Mouse (Mus musculus) fat pad, adult 2 months (tissue): ENCODE data around the gene Mtmr1.
"Not testable (repeated sequence)": the region's sequence is repeated elsewhere in the genome, so short reads cannot be mapped to it uniquely, and the experiment has no call there.

ENCODE experiments used
- DNase-seq: peaks from one replicate; pipeline ENCODE4 v3.0.0-alpha.2; 2011; ENCODE audit warnings: low read depth, low spot score; ENCODE audit errors: extremely low read depth

Gene Mtmr1

GRCm38 (mm10) chrX:71364554-71364991 lies at the start of gene Mtmr1:
Mtmr1 (plus strand) TSS chrX:71364760.
- DNase-seq: no peak

- DNase-seq: no peak
Measured at GRCm38 (mm10) chrX:71352033-71352432, 12.5 kb upstream of the Mtmr1 start.

- DNase-seq: no peak
Measured at GRCm38 (mm10) chrX:71355331-71355730, 9.2 kb upstream of the Mtmr1 start.

- DNase-seq: not testable (repeated sequence)
Measured at GRCm38 (mm10) chrX:71361793-71362192, 2.8 kb upstream of the Mtmr1 start.

- no peak for DNase-seq
Measured at GRCm38 (mm10) chrX:71364062-71364461, 498 bp upstream of the Mtmr1 start.

GRCm38 (mm10) chrX:71365011-71365410 lies 451 bp downstream of the Mtmr1 start:
- no peak for DNase-seq

GRCm38 (mm10) chrX:71365510-71365909 lies 950 bp downstream of the Mtmr1 start:
- DNase-seq: no peak

GRCm38 (mm10) chrX:71366973-71367372 lies 2.4 kb downstream of the Mtmr1 start:
- no peak for DNase-seq

GRCm38 (mm10) chrX:71376781-71377180 lies 12.2 kb downstream of the Mtmr1 start:
- DNase-seq: no peak

GRCm38 (mm10) chrX:71378435-71378834 lies 13.9 kb downstream of the Mtmr1 start:
- DNase-seq: no peak

GRCm38 (mm10) chrX:71381571-71381970 lies 17.0 kb downstream of the Mtmr1 start:
- no peak for DNase-seq

GRCm38 (mm10) chrX:71396326-71396725 lies 31.8 kb downstream of the Mtmr1 start:
- no peak for DNase-seq

GRCm38 (mm10) chrX:71406290-71406689 lies 41.7 kb downstream of the Mtmr1 start:
- DNase-seq: no peak

GRCm38 (mm10) chrX:71408386-71408785 lies 43.8 kb downstream of the Mtmr1 start:
- DNase-seq: no peak

GRCm38 (mm10) chrX:71412776-71413175 lies 48.2 kb downstream of the Mtmr1 start:
- no peak for DNase-seq

- DNase-seq: no peak
Measured at GRCm38 (mm10) chrX:71413616-71414015, 49.1 kb downstream of the Mtmr1 start.

- DNase-seq: no peak
Measured at GRCm38 (mm10) chrX:71424852-71425251, 60.3 kb downstream of the Mtmr1 start.

- DNase-seq: no peak
Measured at GRCm38 (mm10) chrX:71425746-71426519, 61.4 kb downstream of the Mtmr1 start.

GRCm38 (mm10) chrX:71427491-71427890 lies 62.9 kb downstream of the Mtmr1 start:
- DNase-seq: no peak

- DNase-seq: no peak
Measured at GRCm38 (mm10) chrX:71430900-71431299, 66.3 kb downstream of the Mtmr1 start.

GRCm38 (mm10) chrX:71434448-71434847 lies 69.9 kb downstream of the Mtmr1 start:
- DNase-seq: no peak

GRCm38 (mm10) chrX:71434860-71435259 lies 70.3 kb downstream of the Mtmr1 start:
- DNase-seq: no peak

GRCm38 (mm10) chrX:71435542-71435941 lies 71.0 kb downstream of the Mtmr1 start:
- no peak for DNase-seq
